Mouse (Mus musculus): ENCODE measurements at regions not wholly inside any gene's neighbourhood (a gene's known extent, or its start where the extent isn't known, plus 50 kb on each side); places are given as distances from the start of the nearest gene placed in this dataset.

DNA sequence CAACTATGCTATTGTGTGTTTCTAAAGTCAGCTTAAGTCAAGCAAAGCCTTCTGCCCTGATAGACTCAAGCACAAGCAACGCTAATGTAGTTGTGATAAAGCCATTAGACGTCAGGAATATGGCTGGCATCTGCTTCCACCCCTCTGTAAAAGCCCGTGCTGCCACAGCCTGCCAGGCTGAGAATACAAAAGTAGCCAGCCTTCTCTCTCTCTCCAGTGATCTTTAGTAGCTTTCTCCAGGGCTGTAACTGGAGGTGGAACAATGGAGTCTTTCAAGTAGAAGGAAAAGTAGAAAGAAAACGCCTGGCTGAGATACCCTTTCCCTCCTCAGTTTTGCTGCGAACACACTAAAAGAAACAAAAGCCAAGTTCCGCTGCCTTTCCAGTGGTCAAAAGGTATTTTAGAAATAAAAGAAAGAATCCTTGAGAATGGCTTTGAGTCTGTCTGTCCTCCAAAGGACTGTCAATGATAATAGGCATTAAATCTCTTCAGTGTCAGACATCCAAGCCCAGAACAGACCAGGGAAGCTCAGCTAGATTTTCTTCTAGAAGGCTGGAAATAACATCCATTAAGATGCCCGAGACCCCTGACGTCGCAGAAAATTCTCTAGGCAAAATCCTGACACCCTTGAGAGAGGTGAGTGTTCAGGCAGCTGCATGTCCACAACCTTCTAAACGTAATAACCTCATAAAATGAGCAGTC is 106.2 kb upstream of the Zfand5 start:
- peaks cover 0 to 5% of the 10 kb centered on the region in 2 experiments; a peak in 2 of 4 replicates for H3K4me1 ChIP-seq (replicated peaks; ENCODE audit: control insufficient read depth in 2 of 2, insufficient read depth in 2 of 2, low read length in 1 of 2)
- H3K9ac ChIP-seq (replicated peaks) = no peak overlapping the region
- H3K27ac ChIP-seq = no peak overlapping the region
- 57% methylated on average over 10 of the region's 10 CpGs for WGBS (ENCODE audit: insufficient replicate concordance)
- H3K27me3 ChIP-seq (ENCODE audit: control insufficient read depth, insufficient read depth, low read length) = no peaks in the 10 kb centered on the region
- H3K4me3 ChIP-seq (ENCODE audit: insufficient read depth in 1 of 2, low read depth in 2 of 2, low read length in 2 of 2) = no peak overlapping the region
- TF ChIP-seq CTCF (IDR thresholded peaks at IDR 0.05; ENCODE audit: low read depth) = no peak
- no peak for TF ChIP-seq EP300 (IDR thresholded peaks at IDR 0.05; ENCODE audit: low read depth)
- no peaks in the 10 kb centered on the region for H3K36me3 ChIP-seq (replicated peaks; ENCODE audit: control insufficient read depth, insufficient read depth, low read depth)
- H3K4me2 ChIP-seq (ENCODE audit: low read depth) = no peak overlapping the region
- DNase-seq (ENCODE audit: low read depth in 3 of 3, low spot score in 3 of 3) (no peak), ATAC-seq (ENCODE audit: insufficient read depth) (no peak)
- no peaks in the 10 kb centered on the region for H3K9me3 ChIP-seq (ENCODE audit: control insufficient read depth, low read length)

DNA sequence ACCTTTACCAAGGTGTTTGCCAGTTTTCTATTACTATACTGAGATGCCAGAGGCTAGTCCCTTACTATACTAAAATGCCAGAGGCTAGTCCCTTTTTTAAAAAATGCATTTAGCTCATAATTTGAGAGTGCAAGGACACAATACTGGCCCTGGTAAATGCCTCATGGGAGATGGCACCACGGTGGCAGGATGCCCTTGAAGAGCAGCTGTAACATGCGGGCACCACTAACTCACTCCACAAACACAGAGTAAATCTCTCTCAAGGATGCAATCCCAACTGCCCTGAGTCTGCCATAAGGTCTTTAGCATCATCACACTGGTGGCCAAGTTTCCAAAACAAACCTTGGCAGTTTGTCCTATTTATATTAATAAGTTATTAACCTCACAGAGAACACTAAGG is 108.1 kb upstream of the Zfand5 start:
- TF ChIP-seq EP300 (IDR thresholded peaks at IDR 0.05; ENCODE audit: low read depth) = no peak
- no peak for TF ChIP-seq CTCF (IDR thresholded peaks at IDR 0.05; ENCODE audit: low read depth)
- no peak overlapping the region for H3K9ac ChIP-seq (replicated peaks)
- WGBS (ENCODE audit: insufficient replicate concordance) = 57% methylated on average over 2 of the region's 2 CpGs
- DNase-seq (ENCODE audit: low read depth in 3 of 3, low spot score in 3 of 3) (no peak), ATAC-seq (ENCODE audit: insufficient read depth) (no peak)
- no peaks in the 10 kb centered on the region for H3K27me3 ChIP-seq (ENCODE audit: control insufficient read depth, insufficient read depth, low read length)
- H3K9me3 ChIP-seq (ENCODE audit: control insufficient read depth, low read length) = no peaks in the 10 kb centered on the region
- peaks cover 0 to 2% of the 10 kb centered on the region in 2 experiments; a peak in 2 of 4 replicates for H3K4me1 ChIP-seq (replicated peaks; ENCODE audit: control insufficient read depth in 2 of 2, insufficient read depth in 2 of 2, low read length in 1 of 2)
- H3K27ac ChIP-seq = no peak overlapping the region
- no peak overlapping the region for H3K4me2 ChIP-seq (ENCODE audit: low read depth)
- H3K36me3 ChIP-seq (replicated peaks; ENCODE audit: control insufficient read depth, insufficient read depth, low read depth) = no peaks in the 10 kb centered on the region
- H3K4me3 ChIP-seq (ENCODE audit: insufficient read depth in 1 of 2, low read depth in 2 of 2, low read length in 2 of 2) = no peak overlapping the region

GRCm38 (mm10) chr19:21160946-21161345 is 111.1 kb upstream of the Zfand5 start:
- no peak for TF ChIP-seq EP300 (IDR thresholded peaks at IDR 0.05; ENCODE audit: low read depth)
- no peak for TF ChIP-seq CTCF (IDR thresholded peaks at IDR 0.05; ENCODE audit: low read depth)
- no peaks in the 10 kb centered on the region for H3K27me3 ChIP-seq (ENCODE audit: control insufficient read depth, insufficient read depth, low read length)
- no peak overlapping the region for H3K4me2 ChIP-seq (ENCODE audit: low read depth)
- H3K9ac ChIP-seq (replicated peaks) = no peak overlapping the region
- H3K4me3 ChIP-seq (ENCODE audit: insufficient read depth in 1 of 2, low read depth in 2 of 2, low read length in 2 of 2) = no peak overlapping the region
- no peak for DNase-seq (ENCODE audit: low read depth in 3 of 3, low spot score in 3 of 3)
- H3K9me3 ChIP-seq (ENCODE audit: control insufficient read depth, low read length) = no peaks in the 10 kb centered on the region
- H3K4me1 ChIP-seq (replicated peaks; ENCODE audit: control insufficient read depth in 2 of 2, insufficient read depth in 2 of 2, low read length in 1 of 2) = peaks cover 0 to 2% of the 10 kb centered on the region in 2 experiments; a peak in 1 of 4 replicates
- no peak for ATAC-seq (ENCODE audit: insufficient read depth)
- no peaks in the 10 kb centered on the region for H3K36me3 ChIP-seq (replicated peaks; ENCODE audit: control insufficient read depth, insufficient read depth, low read depth)
- 52% methylated on average over 4 of the region's 4 CpGs for WGBS (ENCODE audit: insufficient replicate concordance)
- H3K27ac ChIP-seq = no peak overlapping the region

DNA sequence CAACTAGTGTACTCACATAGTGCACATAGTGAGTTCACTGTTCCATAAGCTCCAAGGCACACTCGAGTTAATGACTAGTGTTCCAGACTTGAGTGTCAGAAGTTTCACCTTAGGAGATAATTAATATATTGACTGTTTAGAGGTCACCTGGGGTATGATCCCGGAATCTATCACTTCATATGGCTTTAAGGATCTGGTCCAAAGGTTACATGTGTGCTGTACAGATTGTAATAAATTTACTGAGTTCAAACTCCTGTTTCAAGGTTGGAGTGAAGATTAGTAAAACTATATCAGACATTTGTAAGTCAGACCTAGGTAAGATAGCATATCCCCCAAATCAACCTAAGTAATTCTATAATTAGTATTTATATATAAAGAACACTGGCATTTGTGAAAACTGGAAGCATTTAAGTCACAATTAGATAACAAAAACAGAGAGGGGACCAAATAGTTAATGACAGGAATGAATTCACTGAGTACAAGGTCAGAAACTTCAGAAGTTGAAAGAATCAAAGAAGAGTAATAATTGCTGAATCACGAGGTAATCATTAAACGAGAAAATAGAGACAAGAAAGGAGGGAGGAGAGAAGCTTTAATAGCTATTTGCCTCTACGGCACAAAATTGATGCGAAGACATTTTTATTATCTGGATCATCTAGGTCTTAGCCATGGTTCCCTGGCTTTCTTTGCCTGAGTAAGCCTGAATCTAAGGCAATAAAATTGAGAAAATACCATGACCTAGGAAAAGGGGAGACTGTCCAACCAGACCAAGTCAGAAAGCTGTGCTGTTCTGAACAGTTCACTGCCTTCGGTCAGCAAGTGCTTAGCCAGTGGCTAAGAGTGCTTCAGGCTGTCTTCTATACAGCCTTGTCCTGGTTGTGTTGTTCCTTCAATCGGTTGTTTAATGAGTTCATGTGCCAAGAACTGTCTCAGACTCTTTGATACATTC is 112.6 kb upstream of the Zfand5 start:
- H3K27ac ChIP-seq = no peak overlapping the region
- H3K9ac ChIP-seq (replicated peaks) = no peak overlapping the region
- TF ChIP-seq EP300 (IDR thresholded peaks at IDR 0.05; ENCODE audit: low read depth) (no peak), CTCF (IDR thresholded peaks at IDR 0.05; ENCODE audit: low read depth) (no peak)
- H3K4me2 ChIP-seq (ENCODE audit: low read depth) = no peak overlapping the region
- DNase-seq (ENCODE audit: low read depth in 3 of 3, low spot score in 3 of 3) (no peak), ATAC-seq (ENCODE audit: insufficient read depth) (no peak)
- no peaks in the 10 kb centered on the region for H3K9me3 ChIP-seq (ENCODE audit: control insufficient read depth, low read length)
- WGBS (ENCODE audit: insufficient replicate concordance) = 59% methylated on average over 8 of the region's 8 CpGs
- no peaks in the 10 kb centered on the region for H3K27me3 ChIP-seq (ENCODE audit: control insufficient read depth, insufficient read depth, low read length)
- H3K36me3 ChIP-seq (replicated peaks; ENCODE audit: control insufficient read depth, insufficient read depth, low read depth) = no peaks in the 10 kb centered on the region
- H3K4me3 ChIP-seq (ENCODE audit: insufficient read depth in 1 of 2, low read depth in 2 of 2, low read length in 2 of 2) = no peak overlapping the region
- peaks cover 0 to 2% of the 10 kb centered on the region in 2 experiments; a peak in 1 of 4 replicates for H3K4me1 ChIP-seq (replicated peaks; ENCODE audit: control insufficient read depth in 2 of 2, insufficient read depth in 2 of 2, low read length in 1 of 2)

GRCm38 (mm10) chr19:21154162-21154561 is 117.9 kb upstream of the Zfand5 start:
- ATAC-seq (ENCODE audit: insufficient read depth) = no peak
- 44% methylated on average over 1 of the region's 1 CpGs for WGBS (ENCODE audit: insufficient replicate concordance)
- TF ChIP-seq EP300 (IDR thresholded peaks at IDR 0.05; ENCODE audit: low read depth) (no peak), CTCF (IDR thresholded peaks at IDR 0.05; ENCODE audit: low read depth) (no peak)

More at GRCm38 (mm10) chr19:21154162-21154561, 117.9 kb upstream of the Zfand5 start:
- Histone ChIP-seq H3K27me3 (ENCODE audit: control insufficient read depth, insufficient read depth, low read length) (no peaks in the 10 kb centered on the region), H3K4me3 (ENCODE audit: insufficient read depth in 1 of 2, low read depth in 2 of 2, low read length in 2 of 2) (no peak overlapping the region), H3K9ac (replicated peaks) (no peak overlapping the region), H3K27ac (no peak overlapping the region), H3K4me1 (replicated peaks; ENCODE audit: control insufficient read depth in 2 of 2, insufficient read depth in 2 of 2, low read length in 1 of 2) (no peaks in the 10 kb centered on the region), H3K36me3 (replicated peaks; ENCODE audit: control insufficient read depth, insufficient read depth, low read depth) (no peaks in the 10 kb centered on the region), H3K4me2 (ENCODE audit: low read depth) (no peak overlapping the region), H3K9me3 (ENCODE audit: control insufficient read depth, low read length) (no peaks in the 10 kb centered on the region)
- no peak for DNase-seq (ENCODE audit: low read depth in 3 of 3, low spot score in 3 of 3)
